Mouse (Mus musculus) forebrain, embryonic 14.5 days (tissue): ENCODE data around the gene Usp46. TPM values are rescaled to one million over a fixed set of nuclear protein-coding genes. Genes with fewer than 3 reads are reported as not detected.
A peak's percentile ranks its signal among the peaks of the same experiment; 100 is the strongest.

Experiments used
- ATAC-seq: fragments of 200-750 bp; cut with Nextera tagmentation; 2 replicates; pipeline ENCODE4 v1.8.0; 2017; ENCODE audit warnings: mild to moderate bottlenecking, moderate library complexity
- DNase-seq: peaks from one replicate; pipeline ENCODE4 v3.0.0-alpha.2; 2015; ENCODE audit warnings: low spot score
- H3K27ac ChIP-seq: fragments of 300-500 bp; sonication (generic); 2 replicates; pipeline ENCODE4 v1.5.1; 2014; ENCODE audit warnings: low read depth, mild to moderate bottlenecking, control low read depth, low read length, moderate library complexity
- H3K27me3 ChIP-seq: fragments of 300-500 bp; sonication (generic); replicated peaks from 2 replicates; pipeline ENCODE4 v1.6.1; 2014; ENCODE audit warnings: low read length, control low read depth, mixed read lengths; ENCODE audit not compliant: control insufficient read depth, insufficient read depth
- H3K36me3 ChIP-seq: fragments of 300-500 bp; sonication (generic); 2 replicates; pipeline ENCODE4 v1.6.1; 2014; ENCODE audit warnings: low read length, control low read depth; ENCODE audit not compliant: control insufficient read depth, insufficient read depth
- H3K4me1 ChIP-seq: fragments of 300-500 bp; sonication (generic); 2 replicates; pipeline ENCODE4 v1.6.1; 2014; ENCODE audit warnings: antibody characterized with exemption, low read length, control low read depth; ENCODE audit not compliant: control insufficient read depth, insufficient read depth
- H3K4me2 ChIP-seq: fragments of 300-500 bp; sonication (generic); 2 replicates; pipeline ENCODE4 v1.6.1; 2014; ENCODE audit warnings: mild to moderate bottlenecking, control low read depth, low read length
- H3K4me3 ChIP-seq: fragments of 300-500 bp; sonication (generic); 2 replicates; pipeline ENCODE4 v1.5.1; 2014; ENCODE audit warnings: low read depth, low read length, control low read depth
- H3K9ac ChIP-seq: fragments of 300-500 bp; sonication (generic); 2 replicates; pipeline ENCODE4 v1.6.1; 2014; ENCODE audit warnings: mild to moderate bottlenecking, low read length, control low read depth, moderate library complexity
- H3K9me3 ChIP-seq: fragments of 300-500 bp; sonication (generic); replicated peaks from 2 replicates; pipeline ENCODE4 v1.6.1; 2016; ENCODE audit warnings: low read length, control low read depth, mixed read lengths; ENCODE audit not compliant: control insufficient read depth
- WGBS: fragments of 180-500 bp; shearing (Covaris S2); extraction: QIAGEN DNeasy Blood & Tissue Kit; methylation state at CpG from one replicate; pipeline ENCODE4 v1.1.7; 2014; 5-methylcytosine and 5-hydroxymethylcytosine counted together
- polyA plus RNA-seq: library from polyadenylated mRNA; unstranded; fragments of >200 nt; fragmentation: Nextera tagmentation; extraction: Ambion mirVana; gene quantifications from 2 replicates; pipeline ENCODE4 v1.2.1, GENCODE M21; 2014

The Usp46 gene
- polyA plus RNA-seq, 1 experiment from 2014 or later = 31.8 TPM

DNA sequence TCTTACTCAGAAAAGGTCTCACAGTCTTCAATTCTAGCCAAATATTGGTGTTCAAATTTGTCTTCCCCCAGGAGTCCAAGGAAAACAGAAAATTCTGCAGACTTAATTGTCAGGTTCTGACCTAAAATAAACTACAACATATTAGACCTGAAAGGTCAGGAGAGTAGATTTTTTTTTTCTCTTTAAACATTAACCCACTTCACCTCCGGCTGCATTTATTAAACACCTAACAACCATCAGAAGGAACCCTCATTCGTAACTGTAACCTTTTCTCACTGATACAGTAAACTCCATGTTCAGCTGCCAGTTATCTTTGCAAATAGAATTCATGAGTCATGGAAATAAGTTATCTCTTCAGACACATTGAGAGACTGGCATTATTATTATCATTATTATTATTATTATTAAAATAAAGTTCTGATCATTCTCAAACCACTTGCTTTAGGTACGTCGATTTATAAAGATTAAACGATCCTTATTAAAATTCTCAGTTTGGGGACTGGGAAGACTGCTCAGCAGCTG is 4.9 kb downstream of the Usp46 start:
- no peak overlapping the region for H3K27ac ChIP-seq
- DNase-seq = no peak
- H3K36me3 ChIP-seq = no peaks in the 10 kb centered on the region
- 93% methylated on average over 5 of the region's 5 CpGs for WGBS
- H3K9me3 ChIP-seq = no peaks in the 10 kb centered on the region
- H3K4me1 ChIP-seq = peaks cover 24% of the 10 kb centered on the region
- H3K27me3 ChIP-seq = no peaks in the 10 kb centered on the region
- H3K4me2 ChIP-seq = no peak overlapping the region
- no peak overlapping the region for H3K9ac ChIP-seq
- no peak overlapping the region for H3K4me3 ChIP-seq
- no peak for ATAC-seq

DNA sequence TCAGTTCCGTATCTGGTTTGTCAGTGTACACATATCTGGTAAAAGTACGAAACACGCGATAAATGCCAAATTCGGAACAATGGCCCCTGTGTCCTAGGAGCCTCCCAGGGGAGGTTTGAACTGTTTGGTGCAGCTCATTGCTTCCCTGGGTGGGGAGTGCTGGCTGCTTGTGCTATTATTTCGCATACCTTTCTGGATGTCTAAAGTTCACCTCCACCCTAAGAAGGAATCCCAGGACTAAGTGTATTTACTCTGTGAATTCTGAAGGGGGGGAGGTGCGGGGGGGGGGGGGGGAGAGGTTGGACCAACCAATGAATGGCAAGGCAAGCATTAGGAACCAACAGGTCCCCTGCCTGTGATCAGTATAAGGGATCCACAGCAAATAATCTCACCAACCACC is 6.0 kb downstream of the Usp46 start:
- ATAC-seq (no peak), DNase-seq (no peak)
- Histone ChIP-seq H3K4me1 (peaks cover 20% of the 10 kb centered on the region), H3K36me3 (no peaks in the 10 kb centered on the region), H3K27ac (no peak overlapping the region), H3K4me3 (no peak overlapping the region), H3K9me3 (no peaks in the 10 kb centered on the region), H3K4me2 (no peak overlapping the region), H3K27me3 (no peaks in the 10 kb centered on the region), H3K9ac (no peak overlapping the region)
- WGBS = 97% methylated on average over 6 of the region's 7 CpGs

DNA sequence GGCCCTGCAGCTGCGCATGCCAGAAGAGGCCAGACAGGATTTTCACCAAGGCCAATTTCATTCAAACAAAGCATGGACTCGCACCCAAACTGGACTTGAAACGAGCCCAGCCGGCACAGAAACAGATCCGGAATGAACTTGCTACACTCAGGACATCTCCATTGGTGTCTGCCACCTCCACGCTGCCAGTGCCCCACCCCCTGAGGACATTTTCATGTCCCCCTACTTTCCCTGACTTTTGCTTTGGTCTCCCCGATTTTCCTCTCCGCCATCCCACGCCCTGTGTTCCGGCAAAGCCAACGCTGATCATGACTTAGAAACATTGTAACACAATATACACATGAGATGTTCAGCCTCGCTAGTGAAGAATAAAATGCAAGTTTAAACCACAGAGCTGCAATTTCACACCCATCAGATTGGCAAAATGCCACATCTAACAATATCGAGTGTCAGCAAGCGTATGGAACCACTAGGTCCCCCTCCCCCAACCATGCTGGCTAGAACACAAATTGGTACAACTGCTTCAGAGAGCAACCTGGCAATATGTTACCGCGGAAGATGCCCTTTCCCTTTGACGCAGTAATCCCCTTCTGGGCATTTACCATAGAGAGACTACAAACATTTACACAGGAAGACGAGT is 6.7 kb downstream of the Usp46 start:
- peak; percentile 67 for ATAC-seq
- WGBS = 69% methylated on average over 18 of the region's 18 CpGs
- Histone ChIP-seq H3K36me3 (no peaks in the 10 kb centered on the region), H3K4me3 (no peak overlapping the region), H3K9ac (no peak overlapping the region), H3K4me1 (peaks cover 13% of the 10 kb centered on the region), H3K27ac (peak overlapping the region; percentile 44; the same call in 1 of the 2 replicates), H3K4me2 (peak overlapping the region; percentile 12; the same call in 1 of the 2 replicates), H3K9me3 (no peaks in the 10 kb centered on the region), H3K27me3 (no peaks in the 10 kb centered on the region)
- DNase-seq = peak; percentile 90

DNA sequence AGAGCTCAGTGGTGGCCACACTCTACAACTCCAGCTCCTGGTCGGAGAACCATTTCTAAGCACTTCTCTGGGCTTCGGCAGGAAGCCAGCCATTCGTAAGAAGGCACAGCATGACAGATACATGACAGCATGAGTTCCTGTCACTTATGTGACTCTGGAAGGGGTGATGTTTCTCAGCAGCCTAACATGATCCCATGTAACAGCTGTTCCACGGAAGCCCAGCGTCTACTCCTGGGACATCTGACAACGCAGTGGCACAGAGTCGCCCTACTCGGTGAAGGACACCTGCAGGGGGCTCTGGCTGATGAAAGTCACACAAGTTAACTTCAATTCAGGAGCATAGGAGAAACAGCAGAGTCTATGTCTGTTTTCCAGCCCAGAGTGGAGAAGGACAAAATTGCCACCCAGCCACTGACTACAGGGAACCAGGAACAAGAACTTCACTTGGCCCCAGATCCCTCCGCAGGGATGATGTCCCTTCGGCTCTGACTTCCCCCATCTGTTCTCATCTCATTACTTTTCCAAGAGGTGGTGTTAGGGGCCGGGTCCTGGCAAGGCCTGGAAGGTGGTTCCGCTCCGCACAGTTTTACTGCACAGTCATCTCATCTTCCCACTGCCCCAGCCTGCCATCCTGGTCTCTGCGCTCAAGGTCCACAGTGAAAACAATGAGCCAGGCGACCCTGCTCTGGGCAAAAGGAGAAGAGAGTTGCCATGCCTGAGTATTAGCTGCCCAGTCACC is 15.9 kb downstream of the Usp46 start:
- Histone ChIP-seq H3K4me1 (no peaks in the 10 kb centered on the region), H3K4me2 (no peak overlapping the region), H3K36me3 (no peaks in the 10 kb centered on the region), H3K9me3 (no peaks in the 10 kb centered on the region), H3K27ac (peak overlapping the region; percentile 21; the same call in 1 of the 2 replicates), H3K9ac (no peak overlapping the region), H3K27me3 (no peaks in the 10 kb centered on the region), H3K4me3 (no peak overlapping the region)
- 87% methylated on average over 15 of the region's 15 CpGs for WGBS
- DNase-seq = no peak
- no peak for ATAC-seq

DNA sequence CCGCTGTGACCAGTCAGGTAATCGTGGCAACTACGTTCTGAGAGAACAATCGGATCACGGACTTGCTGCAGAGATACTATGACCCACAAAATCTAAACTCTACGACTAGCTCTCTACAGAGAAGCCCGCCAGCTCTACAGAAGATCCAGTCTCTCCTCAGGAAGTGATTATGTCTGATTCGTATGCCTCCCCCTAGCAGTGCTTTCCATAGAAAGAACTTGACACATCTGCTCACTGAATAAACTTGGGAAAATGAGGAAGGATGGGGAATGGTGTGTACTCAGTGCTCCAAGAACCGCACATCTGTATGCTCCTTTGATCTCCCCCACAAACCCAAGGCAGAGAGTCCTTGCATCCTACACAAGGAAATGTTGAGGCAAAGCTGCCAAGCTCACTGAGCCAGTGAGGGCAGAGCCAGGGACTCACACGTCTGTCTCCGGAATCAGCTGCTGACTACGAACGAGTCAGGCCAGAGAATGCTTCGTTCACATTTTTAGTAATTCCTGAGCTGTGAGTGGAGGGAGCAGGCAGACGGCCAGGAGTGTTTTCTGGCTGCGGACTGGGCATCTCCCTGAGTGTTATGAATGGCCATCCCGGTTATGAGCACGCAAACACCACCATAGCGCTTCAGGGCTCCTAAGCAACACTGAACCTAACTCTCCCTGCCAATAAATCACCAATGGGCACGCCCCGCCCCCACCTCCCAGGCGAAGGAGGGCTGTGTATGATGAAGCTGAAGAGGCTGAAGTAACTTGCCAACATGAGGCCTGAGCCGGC is 16.6 kb downstream of the Usp46 start:
- WGBS = 88% methylated on average over 23 of the region's 23 CpGs
- Histone ChIP-seq H3K27ac (peak overlapping the region; percentile 21; the same call in 1 of the 2 replicates), H3K9ac (no peak overlapping the region), H3K27me3 (no peaks in the 10 kb centered on the region), H3K9me3 (no peaks in the 10 kb centered on the region), H3K4me2 (no peak overlapping the region), H3K4me1 (no peaks in the 10 kb centered on the region), H3K4me3 (no peak overlapping the region), H3K36me3 (no peaks in the 10 kb centered on the region)
- no peak for DNase-seq
- ATAC-seq = no peak

DNA sequence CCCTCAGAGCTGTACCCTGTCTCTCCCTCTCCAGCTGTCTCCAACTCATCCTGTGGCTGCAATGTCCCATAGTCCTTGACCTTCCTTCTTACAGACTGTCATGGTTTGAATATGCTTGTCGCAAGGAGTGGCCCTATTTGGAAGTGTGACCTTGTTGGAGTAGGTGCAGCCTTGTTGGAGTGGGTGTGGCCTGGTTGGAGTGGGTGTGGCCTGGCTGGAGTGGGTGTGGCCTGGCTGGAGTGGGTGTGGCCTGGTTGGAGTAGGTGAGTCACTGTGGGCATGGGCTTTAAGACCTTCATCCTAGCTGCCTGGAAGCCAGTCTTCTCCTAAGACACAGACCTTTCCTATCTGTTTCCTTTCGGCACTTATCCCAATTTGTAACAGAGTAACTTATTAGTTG is 17.3 kb downstream of the Usp46 start:
- no peaks in the 10 kb centered on the region for H3K36me3 ChIP-seq
- 100% methylated on average over 2 of the region's 2 CpGs for WGBS
- H3K9me3 ChIP-seq = no peaks in the 10 kb centered on the region
- no peaks in the 10 kb centered on the region for H3K27me3 ChIP-seq
- ATAC-seq = no peak
- no peak overlapping the region for H3K4me2 ChIP-seq
- no peak overlapping the region for H3K4me3 ChIP-seq
- H3K9ac ChIP-seq = no peak overlapping the region
- no peak for DNase-seq
- H3K4me1 ChIP-seq = 0 out of 2 replicates have a peak, but pooled peaks cover 4% of the 10 kb centered on the region
- H3K27ac ChIP-seq = no peak overlapping the region

DNA sequence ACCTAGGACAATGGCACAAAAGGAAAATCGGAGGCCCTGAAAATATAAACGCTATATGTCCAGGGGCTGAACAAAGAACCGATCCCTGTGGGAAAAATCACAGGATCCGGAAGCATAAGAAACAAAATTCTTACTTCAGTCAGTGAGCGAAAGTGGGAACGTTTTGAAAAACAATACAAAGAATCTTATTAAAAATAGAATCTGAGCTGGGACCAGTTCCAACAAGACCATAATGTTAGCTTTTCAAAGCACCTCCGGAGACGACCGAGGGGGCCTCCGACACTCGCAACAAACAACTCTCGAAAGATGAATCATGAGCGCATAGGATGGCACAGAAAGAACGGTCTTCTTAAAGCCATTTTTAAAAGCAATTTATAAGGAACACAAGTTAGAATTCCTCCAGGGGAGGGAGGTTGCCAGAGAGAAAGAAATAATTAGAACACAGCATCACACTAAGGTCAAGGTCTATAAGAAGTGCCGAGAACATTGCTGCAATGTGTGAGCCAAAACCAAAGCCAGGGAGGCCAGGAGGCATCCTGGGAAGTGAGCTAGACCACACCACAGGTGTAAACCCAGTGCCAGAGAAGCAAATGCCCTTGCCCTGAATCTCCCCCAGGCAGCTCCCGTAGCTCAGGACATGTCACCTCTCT is 19.3 kb downstream of the Usp46 start:
- ATAC-seq (no peak), DNase-seq (no peak)
- Histone ChIP-seq H3K4me3 (no peak overlapping the region), H3K27me3 (no peaks in the 10 kb centered on the region), H3K9ac (no peak overlapping the region), H3K4me1 (0 out of 2 replicates have a peak, but pooled peaks cover 4% of the 10 kb centered on the region), H3K4me2 (no peak overlapping the region), H3K9me3 (no peaks in the 10 kb centered on the region), H3K27ac (no peak overlapping the region), H3K36me3 (no peaks in the 10 kb centered on the region)
- 77% methylated on average over 16 of the region's 16 CpGs for WGBS

DNA sequence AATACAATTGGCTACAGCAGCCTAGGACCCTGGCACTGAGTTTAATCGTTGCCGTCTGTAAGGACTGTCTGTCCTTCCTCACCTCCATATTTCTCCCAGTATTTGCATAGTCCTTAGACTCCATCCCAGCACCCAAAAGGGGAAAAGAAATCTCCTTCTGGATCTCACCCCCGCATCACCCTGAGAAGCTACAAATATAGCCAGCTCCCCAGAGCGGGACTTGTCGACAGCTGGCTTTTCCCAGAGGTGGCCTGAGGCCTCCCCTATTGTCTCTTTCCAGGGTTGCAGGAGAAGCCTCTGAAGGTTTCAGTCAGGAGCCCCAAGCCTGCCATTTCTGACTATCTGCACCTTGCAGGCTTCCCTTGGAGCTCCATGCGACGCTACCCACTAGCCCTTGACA is 23.6 kb downstream of the Usp46 start:
- Histone ChIP-seq H3K27me3 (no peaks in the 10 kb centered on the region), H3K9me3 (no peaks in the 10 kb centered on the region), H3K9ac (no peak overlapping the region), H3K36me3 (no peaks in the 10 kb centered on the region), H3K4me1 (0 out of 2 replicates have a peak, but pooled peaks cover 4% of the 10 kb centered on the region), H3K4me3 (no peak overlapping the region), H3K4me2 (no peak overlapping the region), H3K27ac (no peak overlapping the region)
- WGBS = 75% methylated on average over 7 of the region's 7 CpGs
- no peak for ATAC-seq
- no peak for DNase-seq
